Mouse (Mus musculus): ENCODE results near the gene Gm10309. TPM values are rescaled to one million over a fixed set of nuclear protein-coding genes. Genes with fewer than 3 reads are reported as not detected.
A peak's percentile ranks its signal among the peaks of the same experiment; 100 is the strongest.
"Not testable (repeated sequence)": the region's sequence is repeated elsewhere in the genome, so short reads cannot be mapped to it uniquely, and the experiment has no call there.

Gene Gm10309
- total RNA-seq, 1 experiment from 2014 or later: not detected

DNA sequence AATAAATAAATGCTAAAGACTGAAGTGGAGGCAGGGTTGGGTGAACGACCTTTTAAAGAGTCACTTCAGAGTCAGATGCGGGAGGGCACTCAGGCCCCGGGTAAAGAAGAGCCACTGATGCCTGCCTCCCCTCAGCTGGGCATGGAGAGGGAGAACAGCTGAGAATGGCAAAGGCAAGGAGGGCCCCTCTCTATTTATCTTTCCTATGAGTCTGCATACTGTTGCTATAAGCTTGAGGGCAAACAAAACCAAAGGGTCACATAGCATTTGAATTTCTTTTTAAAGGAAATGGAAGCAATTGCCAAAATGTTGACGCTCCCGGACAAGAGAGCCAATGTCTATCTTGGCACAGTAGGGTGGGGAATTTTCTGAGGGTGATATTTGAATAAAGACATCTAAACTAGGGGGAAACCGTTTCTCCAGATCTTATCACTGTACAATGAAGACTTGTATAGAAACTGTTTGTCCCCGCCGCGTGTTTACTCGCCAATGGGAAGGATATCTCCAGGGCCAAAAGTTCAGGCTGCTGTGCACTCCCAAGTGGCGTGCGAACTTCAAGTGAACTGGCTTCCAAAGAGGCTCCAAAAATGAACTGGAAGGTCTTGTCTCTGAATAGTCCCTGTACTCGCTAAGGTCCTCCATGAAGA, 10.1 kb upstream of the Gm10309 start:
- no peak for DNase-seq

GRCm38 (mm10) chr17:86509871-86510270, 4.8 kb upstream of the Gm10309 start:
- no peak for DNase-seq

DNA sequence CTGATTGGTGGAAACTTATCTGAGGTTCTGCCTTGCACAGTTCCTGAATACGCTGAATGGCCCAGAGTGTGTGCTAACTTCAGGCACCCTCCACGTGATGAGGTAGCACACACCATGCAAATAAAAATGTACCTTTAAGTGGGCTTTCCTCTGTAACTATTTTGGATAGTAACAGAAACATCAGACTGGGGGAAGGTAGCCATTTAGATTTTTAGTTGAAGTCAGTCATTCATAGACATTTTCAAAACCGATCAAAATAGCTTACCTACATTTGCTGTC, 3.1 kb upstream of the Gm10309 start:
- DNase-seq: no peak

GRCm38 (mm10) chr17:86507342-86508211, 2.5 kb upstream of the Gm10309 start:
- peak; percentile 26 for DNase-seq

GRCm38 (mm10) chr17:86506881-86507280, 1.8 kb upstream of the Gm10309 start:
- no peak for DNase-seq

GRCm38 (mm10) chr17:86503208-86503897, 1.7 kb downstream of the Gm10309 start:
- DNase-seq: no peak

DNA sequence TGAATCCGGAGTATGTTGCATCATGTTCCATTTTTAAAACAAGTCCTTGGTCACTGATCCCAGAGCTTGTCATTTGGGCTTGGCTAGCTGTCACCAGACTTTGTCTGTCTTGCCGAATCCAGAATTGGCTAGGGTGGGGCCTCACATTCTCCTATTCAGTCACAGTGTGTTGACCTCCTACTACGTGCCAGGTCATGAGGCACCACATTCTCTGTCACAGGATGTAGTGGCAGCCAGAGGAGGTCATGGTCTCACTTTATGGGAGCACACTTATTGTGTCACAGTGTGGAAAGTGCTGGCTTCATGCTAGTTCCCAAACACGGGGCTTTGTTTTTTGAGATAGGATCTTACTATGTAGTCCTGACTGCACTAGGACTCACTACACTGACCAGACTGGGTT, 3.6 kb downstream of the Gm10309 start:
- no peak for DNase-seq

GRCm38 (mm10) chr17:86499359-86500045, 5.5 kb downstream of the Gm10309 start:
- peak; percentile 28 for DNase-seq

GRCm38 (mm10) chr17:86497302-86497701, 7.7 kb downstream of the Gm10309 start:
- DNase-seq: no peak

DNA sequence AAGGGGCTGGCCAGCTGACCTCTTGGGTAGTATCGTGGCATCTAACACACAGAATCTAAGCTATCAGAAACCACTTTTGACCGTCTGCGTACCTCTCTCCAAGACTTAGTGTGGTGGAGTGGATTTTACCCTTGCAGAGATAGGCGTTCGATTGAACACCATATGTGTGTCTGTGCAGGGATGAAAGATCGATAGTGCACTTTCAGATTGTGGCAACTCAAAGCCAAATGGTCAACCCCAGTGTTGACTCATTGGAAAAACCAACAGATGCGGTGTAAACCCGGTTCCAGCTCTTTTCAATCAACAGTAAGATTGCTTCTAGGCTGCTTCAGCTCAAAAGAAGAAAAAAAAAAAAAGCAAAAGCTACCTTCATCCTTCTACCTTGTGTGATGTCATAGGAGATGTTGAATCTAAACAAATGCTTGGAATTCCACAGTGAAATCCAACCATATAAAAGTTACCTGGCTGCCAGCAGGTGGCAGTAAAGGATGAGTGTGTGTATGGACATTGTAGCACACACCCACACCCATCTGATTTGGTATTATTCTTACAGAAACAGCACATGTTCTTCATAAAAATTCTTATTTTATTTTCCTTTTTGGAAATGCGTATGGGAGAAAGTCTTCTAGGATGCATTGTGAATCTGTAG, 8.8 kb downstream of the Gm10309 start:
- DNase-seq: peak; percentile 36

DNA sequence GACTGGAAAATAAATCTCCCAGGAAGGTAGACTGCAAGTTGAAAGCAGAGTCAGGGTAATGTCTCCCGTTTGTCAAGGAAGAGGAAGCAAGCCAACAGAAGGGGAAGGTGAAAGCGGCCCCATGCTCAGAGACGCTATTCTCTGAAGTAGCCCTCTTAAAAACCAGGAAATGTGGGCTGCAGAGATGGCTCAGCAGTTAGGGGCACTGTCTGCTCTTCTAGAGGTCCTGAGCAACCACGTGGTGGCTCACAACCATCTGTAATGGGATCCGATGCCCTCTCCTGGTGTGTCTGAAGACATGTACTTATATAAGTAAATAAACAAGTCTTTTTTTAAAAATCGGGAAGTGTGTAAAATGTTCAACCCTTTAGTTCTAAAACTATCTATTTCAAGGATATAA, 10.1 kb downstream of the Gm10309 start:
- DNase-seq: no peak

DNA sequence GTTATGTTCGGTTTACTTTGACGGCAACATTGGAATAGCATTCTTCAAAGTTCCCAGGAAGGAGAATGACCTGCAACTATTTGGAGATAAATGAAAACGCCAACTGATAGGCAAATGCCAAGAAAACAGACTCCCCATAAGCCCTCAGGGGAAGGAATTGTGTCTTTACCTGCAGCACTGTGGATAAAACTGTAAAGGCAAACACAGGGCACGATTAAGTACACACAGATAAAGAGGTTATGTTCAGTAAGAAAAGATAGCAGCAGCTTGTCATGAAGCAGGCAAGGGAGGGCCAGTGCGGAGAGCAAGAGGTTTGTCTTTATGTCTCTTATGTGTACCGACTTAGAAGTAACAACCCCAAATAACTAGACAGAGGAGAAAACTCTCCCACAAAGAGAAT, 10.5 kb downstream of the Gm10309 start:
- DNase-seq: no peak

DNA sequence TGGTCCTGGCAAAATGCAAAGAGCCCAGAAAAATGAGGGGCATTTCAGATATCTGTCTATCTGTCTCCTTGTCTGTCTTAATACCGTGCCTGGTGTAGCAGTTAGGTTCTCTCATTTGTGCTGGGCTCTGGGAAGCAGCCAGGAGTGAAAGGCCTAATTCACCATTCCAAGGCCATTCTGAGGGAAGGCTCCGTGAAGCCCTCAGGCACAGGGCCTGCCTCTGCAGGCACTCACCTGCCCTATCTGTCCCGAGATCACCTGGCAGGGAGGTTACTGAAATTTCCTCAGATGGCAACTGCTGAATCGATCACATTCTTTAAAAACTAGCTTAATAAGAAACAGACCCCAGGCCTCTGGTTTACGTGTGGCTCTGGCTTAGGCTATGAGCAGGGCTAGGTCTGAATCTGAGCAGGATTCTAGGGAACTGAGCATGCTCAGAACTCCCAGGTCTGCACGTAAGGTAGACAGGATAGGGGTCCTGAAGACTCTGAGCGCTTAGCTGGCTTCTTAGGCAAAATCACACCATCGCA, 11.1 kb downstream of the Gm10309 start:
- DNase-seq: peak; percentile 14

DNA sequence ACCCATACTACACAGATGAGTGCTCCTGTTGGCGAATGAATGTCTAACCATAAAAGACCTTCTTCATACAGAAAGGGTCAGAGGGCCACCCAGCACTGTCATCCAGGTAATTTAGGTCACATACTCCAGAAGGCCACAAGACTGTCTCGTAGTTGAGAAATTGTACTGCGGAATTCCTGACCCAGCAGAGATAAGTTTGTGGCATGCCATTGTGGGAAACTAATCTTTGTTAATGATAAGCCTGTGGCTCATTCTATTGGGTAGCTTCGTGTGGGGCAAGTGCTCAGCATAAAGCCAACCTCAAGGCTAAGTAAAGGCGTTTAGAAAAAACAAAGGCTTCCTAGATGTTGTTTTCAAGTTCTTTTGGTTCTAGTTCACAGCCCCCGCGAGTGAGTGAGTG, 12.7 kb downstream of the Gm10309 start:
- no peak for DNase-seq

DNA sequence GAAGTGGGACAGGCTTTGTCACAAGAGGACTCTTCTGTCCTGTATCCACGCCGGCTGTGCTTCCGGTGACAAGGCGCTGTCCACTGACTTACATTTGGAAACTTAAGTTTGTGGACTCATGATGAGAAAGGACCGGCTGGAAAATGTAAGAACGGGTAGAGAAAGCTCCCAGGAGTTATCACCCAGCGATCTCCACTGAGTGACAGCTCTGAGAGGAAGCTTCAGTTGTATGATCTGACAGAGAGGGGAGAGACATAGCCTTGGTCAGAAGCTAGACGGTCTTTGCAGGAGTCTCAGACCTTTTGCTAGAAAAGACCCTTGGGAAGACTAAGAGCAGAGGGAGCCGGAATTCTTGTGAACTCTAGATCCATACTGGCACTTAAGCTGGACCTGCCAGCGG, 15.2 kb downstream of the Gm10309 start:
- DNase-seq: no peak

DNA sequence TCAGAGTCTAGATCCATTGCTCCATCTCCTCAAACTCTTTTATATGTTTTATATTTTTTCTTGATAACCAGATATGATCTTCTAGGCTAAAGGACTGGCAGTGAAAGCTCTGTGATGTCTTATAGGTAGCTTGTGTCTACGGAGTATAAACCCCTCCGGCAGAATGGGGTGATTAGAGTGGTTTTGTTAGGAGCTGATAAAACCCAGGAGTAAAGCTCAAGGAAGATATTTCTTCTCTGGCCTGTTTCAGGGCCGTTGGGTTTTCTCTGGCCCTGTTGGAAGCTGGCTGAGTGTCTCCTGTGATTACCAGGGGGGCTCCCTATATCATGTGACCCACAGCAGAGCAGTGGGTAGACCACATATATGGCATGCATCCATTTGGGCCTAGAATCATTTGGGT, 17.6 kb downstream of the Gm10309 start:
- no peak for DNase-seq

- no peak for DNase-seq
These were observed 18.4 kb downstream of the Gm10309 start for GRCm38 (mm10) chr17:86486657-86487056.

- DNase-seq: peak; percentile 75
These were observed 20.8 kb downstream of the Gm10309 start for GRCm38 (mm10) chr17:86484087-86484737.

GRCm38 (mm10) chr17:86482675-86483074, 22.4 kb downstream of the Gm10309 start:
- no peak for DNase-seq

GRCm38 (mm10) chr17:86479406-86479805, 25.6 kb downstream of the Gm10309 start:
- DNase-seq: no peak

- not testable (repeated sequence) for DNase-seq
These were observed 27.6 kb downstream of the Gm10309 start for GRCm38 (mm10) chr17:86477401-86477800.
